Mouse (Mus musculus): ENCODE measurements at regions not wholly inside any gene's neighbourhood (a gene's known extent, or its start where the extent isn't known, plus 50 kb on each side); places are given as distances from the start of the nearest gene placed in this dataset.

GRCm38 (mm10) chr1:41410533-41410932 lies 605.1 kb downstream of the Tmem182 start:
- DNase-seq (ENCODE audit: low spot score in 2 of 2): no peak

GRCm38 (mm10) chr1:41411641-41412040 lies 606.2 kb downstream of the Tmem182 start:
- no peak for DNase-seq (ENCODE audit: low spot score in 2 of 2)

GRCm38 (mm10) chr1:41412078-41412477 lies 606.7 kb downstream of the Tmem182 start:
- no peak for DNase-seq (ENCODE audit: low spot score in 2 of 2)

GRCm38 (mm10) chr1:41420489-41421327 lies 615.3 kb downstream of the Tmem182 start:
- DNase-seq (ENCODE audit: low spot score in 2 of 2): no peak

GRCm38 (mm10) chr1:41427853-41428252 lies 622.5 kb downstream of the Tmem182 start:
- DNase-seq (ENCODE audit: low spot score in 2 of 2): peak in 1 of 2 experiments; percentile 4

GRCm38 (mm10) chr1:41431127-41431690 lies 625.8 kb downstream of the Tmem182 start:
- DNase-seq (ENCODE audit: low spot score in 2 of 2): no peak

GRCm38 (mm10) chr1:41435379-41435778 lies 630.0 kb downstream of the Tmem182 start:
- DNase-seq (ENCODE audit: low spot score in 2 of 2): no peak

GRCm38 (mm10) chr1:41449972-41450371 lies 644.6 kb downstream of the Tmem182 start:
- no peak for DNase-seq (ENCODE audit: low spot score in 2 of 2)

All from cerebellum, postnatal 4 days (tissue).